Mouse (Mus musculus): ENCODE measurements around the gene Gm43517.

Gene Gm43517

GRCm38 (mm10) chr12:49386081-49386805 lies 1.3 kb downstream of the Gm43517 start:
- no peak for DNase-seq (ENCODE audit: low spot score)

GRCm38 (mm10) chr12:49387856-49388598 lies 3.1 kb downstream of the Gm43517 start:
- no peak for DNase-seq (ENCODE audit: low spot score)

- no peak for DNase-seq (ENCODE audit: low spot score)
Observed at GRCm38 (mm10) chr12:49389666-49390065, 4.7 kb downstream of the Gm43517 start.

GRCm38 (mm10) chr12:49390257-49390656 lies 5.3 kb downstream of the Gm43517 start:
- DNase-seq (ENCODE audit: low spot score): no peak

DNA sequence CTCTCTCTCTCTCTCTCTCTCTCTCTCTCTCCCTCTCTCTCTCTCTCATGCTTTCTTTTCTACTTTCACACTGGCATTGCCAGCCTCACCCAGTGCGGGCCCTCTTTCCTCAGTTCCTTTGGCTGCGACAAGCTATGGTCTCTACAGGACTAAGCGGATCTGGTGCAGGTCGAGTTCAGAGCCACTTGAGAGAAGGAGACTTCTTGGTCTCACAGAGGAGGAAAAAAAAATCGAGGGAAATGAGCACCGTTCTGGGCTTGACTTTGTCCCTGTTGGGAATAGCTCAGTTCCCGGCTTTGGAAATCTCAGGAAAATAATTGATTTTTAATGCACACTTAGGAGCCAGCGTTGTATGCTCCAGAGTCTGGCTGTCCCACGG lies 5.9 kb downstream of the Gm43517 start:
- DNase-seq (ENCODE audit: low spot score): no peak

GRCm38 (mm10) chr12:49391305-49392040 lies 6.5 kb downstream of the Gm43517 start:
- no peak for DNase-seq (ENCODE audit: low spot score)

DNA sequence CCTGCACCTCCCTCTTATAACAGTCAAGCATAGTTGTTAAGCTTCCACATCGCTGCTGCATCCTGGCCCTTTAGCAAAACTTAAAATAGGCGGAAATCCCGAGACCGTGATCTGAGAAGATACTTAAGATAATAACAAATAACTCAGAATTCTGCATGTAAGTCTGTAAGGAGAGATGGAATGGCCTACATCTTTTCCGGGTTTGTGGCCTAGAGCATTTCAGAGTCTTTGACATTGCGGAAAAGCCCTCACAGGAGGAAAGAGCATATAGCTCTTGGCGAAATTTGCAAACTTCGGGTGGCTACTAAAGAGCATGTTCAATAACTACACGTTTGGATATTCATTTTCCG lies 7.0 kb downstream of the Gm43517 start:
- no peak for DNase-seq (ENCODE audit: low spot score)

GRCm38 (mm10) chr12:49392876-49393275 lies 7.9 kb downstream of the Gm43517 start:
- DNase-seq (ENCODE audit: low spot score): no peak

- no peak for DNase-seq (ENCODE audit: low spot score)
Observed at GRCm38 (mm10) chr12:49393639-49394038, 8.7 kb downstream of the Gm43517 start.

DNA sequence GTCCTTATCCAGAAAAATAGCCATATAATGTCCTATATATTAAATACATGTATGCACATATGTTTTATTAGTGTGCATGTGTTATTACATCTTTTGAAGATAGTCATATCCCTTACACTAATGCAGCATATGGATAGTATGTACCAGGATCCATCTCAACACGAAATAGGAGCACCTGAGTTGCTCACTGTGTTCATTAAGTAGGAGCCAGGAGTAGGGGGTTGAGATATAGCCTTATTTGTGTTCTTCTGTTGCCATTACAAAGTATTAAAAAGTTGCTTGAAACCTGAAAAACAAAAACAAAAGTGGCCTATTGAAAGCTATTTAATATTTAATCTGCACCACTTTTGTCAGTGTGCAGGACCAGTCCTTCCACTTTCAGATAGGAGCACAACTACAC lies 9.2 kb downstream of the Gm43517 start:
- no peak for DNase-seq (ENCODE audit: low spot score)

GRCm38 (mm10) chr12:49394836-49395235 lies 9.9 kb downstream of the Gm43517 start:
- no peak for DNase-seq (ENCODE audit: low spot score)

DNA sequence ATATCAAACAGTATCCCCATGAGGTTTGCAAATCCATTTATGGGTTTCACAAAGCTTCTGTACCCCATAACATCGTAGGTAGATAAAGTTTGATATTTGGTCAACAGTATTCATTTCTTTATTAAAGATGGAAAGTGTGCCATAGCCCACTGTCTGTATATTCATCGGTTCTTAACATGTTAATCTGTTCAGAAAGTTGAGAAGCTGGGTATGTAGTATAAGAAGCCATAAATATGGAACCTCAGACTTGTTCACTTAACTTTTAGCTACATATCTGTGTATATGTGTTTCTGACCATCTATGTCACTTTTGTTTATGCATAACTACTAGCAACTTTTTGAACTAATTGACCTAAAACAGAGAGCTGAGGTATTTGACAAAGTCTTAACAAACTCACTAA lies 11.0 kb downstream of the Gm43517 start:
- no peak for DNase-seq (ENCODE audit: low spot score)

DNA sequence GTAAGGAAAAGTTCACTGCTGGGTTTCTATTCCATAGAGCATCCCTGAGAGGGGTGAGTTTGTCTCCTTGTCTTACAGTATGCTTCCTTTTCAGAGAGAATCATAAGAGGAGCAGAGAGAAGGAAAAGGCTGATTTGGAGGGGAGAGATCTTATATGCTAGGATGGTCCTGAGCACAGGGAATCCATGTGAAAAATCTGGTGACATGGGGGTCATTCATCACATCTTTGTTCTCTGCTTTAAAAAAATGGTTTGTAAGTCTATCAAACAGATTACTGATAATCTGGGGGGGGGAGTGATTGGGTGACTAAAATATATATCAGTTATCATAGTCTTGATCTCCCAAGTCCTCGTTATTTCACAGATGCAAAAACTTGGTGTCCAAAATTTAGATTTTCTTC lies 11.8 kb downstream of the Gm43517 start:
- DNase-seq (ENCODE audit: low spot score): no peak

GRCm38 (mm10) chr12:49397443-49398162 lies 12.6 kb downstream of the Gm43517 start:
- no peak for DNase-seq (ENCODE audit: low spot score)

DNA sequence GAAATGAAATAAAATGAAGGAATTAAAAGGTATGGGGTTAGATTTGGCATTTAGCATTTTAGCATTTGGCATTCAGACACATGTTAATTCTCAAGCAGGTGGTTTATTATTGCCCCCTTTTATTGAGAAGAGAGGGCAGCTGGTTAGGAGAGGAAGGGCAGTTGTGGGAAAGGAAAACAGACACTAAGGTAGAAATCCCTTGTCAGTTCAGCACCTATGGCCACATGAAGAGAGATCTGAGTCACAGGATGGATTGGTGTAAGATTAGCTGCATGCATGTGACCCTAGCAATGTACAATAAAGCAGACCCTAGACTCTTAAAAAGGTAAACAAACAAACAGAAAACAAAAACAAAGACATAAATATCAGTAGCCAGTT lies 13.2 kb downstream of the Gm43517 start:
- DNase-seq (ENCODE audit: low spot score): no peak

GRCm38 (mm10) chr12:49398636-49399035 lies 13.7 kb downstream of the Gm43517 start:
- no peak for DNase-seq (ENCODE audit: low spot score)

- DNase-seq (ENCODE audit: low spot score): no peak
Observed at GRCm38 (mm10) chr12:49399611-49400010, 14.6 kb downstream of the Gm43517 start.

DNA sequence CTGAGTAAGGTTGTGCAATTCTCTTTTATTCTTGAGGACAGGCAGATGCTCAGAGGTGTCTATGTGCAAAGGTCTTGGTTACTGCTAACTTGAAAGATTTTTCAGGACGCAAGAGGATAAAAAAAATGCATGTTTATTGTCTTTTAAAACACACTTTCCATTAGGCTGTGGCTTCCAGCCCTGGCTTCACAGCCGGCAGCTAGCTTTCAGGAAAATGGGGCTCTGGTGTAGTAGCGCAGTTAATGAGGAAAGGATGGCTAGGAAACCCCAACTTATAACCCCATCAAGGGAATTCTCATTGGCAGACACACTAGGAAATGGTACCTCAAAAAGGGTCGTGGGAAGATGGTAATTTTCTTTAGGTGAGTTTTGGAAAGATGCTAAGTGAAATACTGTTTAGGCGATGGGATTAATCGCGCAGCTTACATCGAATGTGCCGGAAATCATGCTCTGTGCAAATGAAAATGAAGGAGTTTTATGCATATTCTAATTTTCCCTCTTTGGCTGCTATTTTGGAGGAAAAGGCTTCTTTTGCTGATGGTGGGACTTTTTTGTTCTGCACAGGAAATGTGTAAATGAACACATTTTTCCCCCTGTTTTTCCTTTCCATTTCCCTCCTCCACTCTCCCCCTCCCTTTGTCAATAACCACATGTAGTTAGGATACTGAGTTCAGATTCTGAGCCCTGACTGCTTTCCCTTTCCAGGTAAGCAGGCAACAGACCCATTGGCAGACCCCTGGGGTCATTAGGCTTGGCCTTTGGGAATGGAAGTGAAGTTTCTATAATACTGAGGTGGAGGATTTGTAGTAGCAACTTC lies 15.3 kb downstream of the Gm43517 start:
- no peak for DNase-seq (ENCODE audit: low spot score)

DNA sequence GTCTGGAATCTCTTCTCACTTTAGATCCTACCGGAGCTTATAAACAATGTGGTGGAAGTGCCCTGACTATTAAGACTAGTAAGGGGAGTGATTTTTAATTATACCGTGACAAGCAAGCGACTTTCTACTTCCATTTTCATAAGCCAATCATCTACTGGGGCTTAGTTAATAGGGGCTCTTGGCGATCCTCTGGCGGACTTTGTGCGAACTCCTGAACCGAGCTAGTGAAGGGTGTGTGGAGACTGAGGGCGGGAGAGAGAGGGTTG lies 15.8 kb downstream of the Gm43517 start:
- no peak for DNase-seq (ENCODE audit: low spot score)

- no peak for DNase-seq (ENCODE audit: low spot score)
Observed at GRCm38 (mm10) chr12:49401119-49401795, 16.3 kb downstream of the Gm43517 start.

DNA sequence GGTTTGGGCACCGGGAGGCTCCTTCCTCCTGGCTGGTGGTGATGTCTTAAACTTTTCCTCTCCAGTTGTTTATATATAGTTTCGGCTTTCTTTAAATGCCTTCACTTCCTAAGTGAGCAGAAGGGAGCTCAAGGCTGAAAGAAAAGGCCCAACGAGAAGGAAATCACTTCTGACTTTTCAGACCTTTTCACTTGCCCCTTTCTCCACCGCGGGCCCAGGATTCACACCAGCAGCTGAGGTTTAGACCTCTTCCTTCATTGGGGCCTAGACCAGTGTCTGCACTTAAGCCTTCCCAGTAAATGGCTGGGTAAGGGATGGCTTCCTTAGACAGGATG lies 16.8 kb downstream of the Gm43517 start:
- no peak for DNase-seq (ENCODE audit: low spot score)
